Mouse (Mus musculus): Measurements from ENCODE around the gene Npw. TPM values are rescaled to one million over a fixed set of nuclear protein-coding genes. Genes with fewer than 3 reads are reported as not detected.
"Not testable (repeated sequence)": the region's sequence is repeated elsewhere in the genome, so short reads cannot be mapped to it uniquely, and the experiment has no call there.

The Npw gene
- polyA plus RNA-seq, 1 experiment from 2014 or later = not detected

DNA sequence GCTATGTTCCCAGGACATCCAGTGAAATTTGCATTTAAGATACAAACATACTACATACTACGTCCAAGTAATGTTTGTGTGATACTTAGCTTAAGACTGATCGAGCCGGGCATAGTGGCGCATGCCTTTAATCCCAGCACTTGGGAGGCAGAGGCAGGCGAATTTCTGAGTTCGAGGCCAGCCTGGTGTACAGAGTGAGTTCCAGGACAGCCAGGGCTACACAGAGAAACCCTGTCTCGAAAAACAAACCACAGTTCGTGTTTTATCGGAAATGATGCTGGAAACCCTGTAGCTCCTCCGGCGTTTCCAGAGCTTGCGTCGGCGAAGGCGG is 10.9 kb upstream of the Npw start:
- H3K36me3 ChIP-seq; H3K27me3 ChIP-seq (ENCODE audit: low read depth, poor library complexity, severe bottlenecking); H3K9me3 ChIP-seq (replicated peaks); DNase-seq (ENCODE audit: low spot score): not testable (repeated sequence)
- peaks cover 34% of the 10 kb centered on the region for H3K4me1 ChIP-seq
- WGBS = 12% methylated on average over 15 of the region's 15 CpGs
- H3K27ac ChIP-seq (replicated peaks) = peak overlapping the region; percentile 96
- H3K4me3 ChIP-seq = peak overlapping the region; percentile 95

DNA sequence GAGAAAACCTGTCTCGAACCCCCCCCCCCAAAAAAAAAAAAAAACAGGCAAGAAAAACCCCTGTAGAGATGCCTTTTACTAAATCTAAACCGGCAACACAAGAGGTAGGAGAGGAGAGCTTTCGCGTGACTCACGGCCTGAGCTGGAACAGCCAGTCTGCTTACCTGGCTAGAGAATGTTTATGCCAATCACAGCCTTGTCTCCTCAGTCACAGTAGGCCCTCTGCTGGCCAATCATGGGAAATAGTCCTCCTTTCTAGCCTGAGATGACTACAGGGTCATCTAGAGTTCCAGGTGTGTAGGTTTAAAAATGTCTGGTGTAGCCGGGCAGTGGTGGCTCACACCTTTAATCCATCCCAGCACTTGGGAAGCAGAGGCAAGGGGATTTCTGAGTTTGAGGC is 9.2 kb upstream of the Npw start:
- no peak overlapping the region for H3K27ac ChIP-seq (replicated peaks)
- peaks cover 34% of the 10 kb centered on the region for H3K4me1 ChIP-seq
- no peaks in the 10 kb centered on the region for H3K36me3 ChIP-seq
- no peaks in the 10 kb centered on the region for H3K27me3 ChIP-seq (ENCODE audit: low read depth, poor library complexity, severe bottlenecking)
- H3K9me3 ChIP-seq (replicated peaks) = no peaks in the 10 kb centered on the region
- WGBS = 33% methylated on average over 6 of the region's 6 CpGs
- DNase-seq (ENCODE audit: low spot score) = no peak
- no peak overlapping the region for H3K4me3 ChIP-seq

DNA sequence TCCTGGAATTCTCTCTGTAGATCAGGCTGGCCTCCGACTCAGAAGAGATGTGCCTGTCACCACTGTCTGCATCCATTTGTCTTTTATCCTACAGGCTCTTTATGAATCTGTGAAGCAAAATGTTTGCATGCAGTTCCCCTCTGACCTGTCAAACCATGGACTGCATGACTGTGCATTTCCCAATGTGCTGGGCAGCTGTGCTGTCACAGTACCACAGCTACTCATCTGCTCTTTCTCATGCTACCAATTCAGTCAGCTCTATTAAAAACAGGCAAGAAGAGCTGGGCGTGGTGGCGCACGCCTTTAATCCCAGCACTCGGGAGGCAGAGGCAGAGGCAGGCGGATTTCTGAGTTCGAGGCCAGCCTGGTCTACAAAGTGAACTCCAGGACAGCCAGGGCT is 8.8 kb upstream of the Npw start:
- H3K27me3 ChIP-seq (ENCODE audit: low read depth, poor library complexity, severe bottlenecking); H3K4me3 ChIP-seq; H3K9me3 ChIP-seq (replicated peaks); H3K36me3 ChIP-seq; H3K27ac ChIP-seq (replicated peaks); DNase-seq (ENCODE audit: low spot score): not testable (repeated sequence)
- WGBS = 77% methylated on average over 7 of the region's 7 CpGs
- peaks cover 30% of the 10 kb centered on the region for H3K4me1 ChIP-seq

DNA sequence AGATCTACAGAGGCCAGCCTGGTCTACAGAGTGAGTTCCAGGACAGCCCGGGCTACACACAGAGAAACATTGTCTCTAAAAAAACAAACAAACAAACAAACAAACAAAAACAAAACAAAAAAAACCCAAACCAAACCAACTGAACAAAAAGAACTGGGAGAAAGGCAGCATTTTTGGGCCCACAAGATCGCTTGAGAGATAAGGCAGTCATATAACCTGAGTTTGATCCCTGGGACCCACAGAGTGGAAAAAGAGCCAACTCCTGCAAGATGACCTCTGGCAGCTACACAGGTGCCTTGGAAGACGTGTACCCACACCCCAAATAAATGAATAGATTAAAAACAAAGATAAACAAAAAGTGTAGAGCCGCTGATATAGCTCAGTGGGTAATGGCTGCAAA is 3.3 kb downstream of the Npw start:
- H3K9me3 ChIP-seq (replicated peaks) = no peaks in the 10 kb centered on the region
- no peak for DNase-seq (ENCODE audit: low spot score)
- peaks cover 88% of the 10 kb centered on the region for H3K27me3 ChIP-seq (ENCODE audit: low read depth, poor library complexity, severe bottlenecking)
- peaks cover 28% of the 10 kb centered on the region for H3K4me1 ChIP-seq
- WGBS = 79% methylated on average over 4 of the region's 4 CpGs
- H3K27ac ChIP-seq (replicated peaks) = no peak overlapping the region
- no peak overlapping the region for H3K4me3 ChIP-seq
- no peaks in the 10 kb centered on the region for H3K36me3 ChIP-seq

DNA sequence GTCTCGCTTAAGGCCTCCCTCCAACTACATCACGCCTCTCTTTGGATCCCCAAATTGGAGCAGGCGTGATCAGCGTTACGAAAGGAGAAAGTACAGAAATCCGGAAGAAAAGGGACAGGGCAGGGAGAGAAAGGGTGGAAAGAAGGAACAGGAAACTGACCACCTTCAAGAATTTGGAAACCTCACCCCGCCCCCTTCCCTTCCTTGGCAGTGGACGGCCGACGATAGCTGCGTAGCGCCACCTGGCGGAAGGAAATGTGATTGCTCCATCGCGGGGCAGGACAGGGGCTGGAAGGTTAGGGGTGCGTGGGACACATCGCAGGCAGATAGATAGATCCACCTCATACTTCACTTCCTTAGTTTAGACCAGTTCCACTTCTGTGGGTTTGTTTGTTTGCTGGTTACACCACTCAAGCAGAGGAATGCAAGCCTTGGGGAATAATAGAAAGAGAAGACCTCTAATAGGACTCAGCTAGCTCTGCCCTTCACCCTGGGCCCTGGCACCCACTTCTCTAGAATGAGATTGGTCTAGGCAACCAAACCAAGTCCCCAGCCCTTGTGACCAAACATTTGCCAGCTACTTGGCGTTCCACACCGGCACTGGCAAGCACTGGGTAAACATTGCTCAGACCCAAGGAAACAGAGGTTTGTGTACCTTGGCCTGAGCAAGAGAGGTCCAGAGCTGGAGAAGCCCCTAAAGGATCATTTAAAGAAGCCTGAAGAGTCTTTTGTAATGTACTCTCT is 4.1 kb downstream of the Npw start:
- Histone ChIP-seq H3K36me3 (no peaks in the 10 kb centered on the region), H3K9me3 (replicated peaks) (no peaks in the 10 kb centered on the region), H3K4me1 (peaks cover 36% of the 10 kb centered on the region), H3K4me3 (peak overlapping the region; percentile 42), H3K27me3 (ENCODE audit: low read depth, poor library complexity, severe bottlenecking) (peaks cover 88% of the 10 kb centered on the region), H3K27ac (replicated peaks) (0 out of 2 replicates have a peak overlapping the region, but pooled peaks have one; percentile 28)
- WGBS = 6% methylated on average over 19 of the region's 19 CpGs
- DNase-seq (ENCODE audit: low spot score) = peak; percentile 88

DNA sequence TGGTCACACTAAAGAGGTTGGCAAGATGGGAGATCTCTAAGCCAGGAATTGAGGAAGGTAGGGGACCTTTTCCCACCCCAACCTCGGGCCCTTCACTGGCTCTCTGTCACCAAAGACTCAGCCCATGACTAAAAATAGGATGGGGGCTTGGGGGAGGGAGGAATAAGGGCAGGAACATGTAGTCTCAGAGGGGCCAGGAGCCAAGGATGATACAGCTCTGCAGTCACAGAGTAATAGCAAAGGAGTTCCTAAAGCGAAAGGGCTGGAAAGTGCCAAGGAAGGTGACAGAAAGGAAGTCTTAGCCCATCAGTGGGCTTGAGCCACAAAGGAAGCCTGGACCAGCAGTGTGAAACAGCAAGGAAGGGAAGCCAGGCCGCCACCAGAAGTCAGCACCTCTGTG is 6.4 kb downstream of the Npw start:
- DNase-seq (ENCODE audit: low spot score) = no peak
- Histone ChIP-seq H3K27me3 (ENCODE audit: low read depth, poor library complexity, severe bottlenecking) (peaks cover 83% of the 10 kb centered on the region), H3K4me1 (peaks cover 22% of the 10 kb centered on the region), H3K9me3 (replicated peaks) (no peaks in the 10 kb centered on the region), H3K36me3 (no peaks in the 10 kb centered on the region), H3K27ac (replicated peaks) (no peak overlapping the region), H3K4me3 (no peak overlapping the region)
- 80% methylated on average over 3 of the region's 3 CpGs for WGBS

DNA sequence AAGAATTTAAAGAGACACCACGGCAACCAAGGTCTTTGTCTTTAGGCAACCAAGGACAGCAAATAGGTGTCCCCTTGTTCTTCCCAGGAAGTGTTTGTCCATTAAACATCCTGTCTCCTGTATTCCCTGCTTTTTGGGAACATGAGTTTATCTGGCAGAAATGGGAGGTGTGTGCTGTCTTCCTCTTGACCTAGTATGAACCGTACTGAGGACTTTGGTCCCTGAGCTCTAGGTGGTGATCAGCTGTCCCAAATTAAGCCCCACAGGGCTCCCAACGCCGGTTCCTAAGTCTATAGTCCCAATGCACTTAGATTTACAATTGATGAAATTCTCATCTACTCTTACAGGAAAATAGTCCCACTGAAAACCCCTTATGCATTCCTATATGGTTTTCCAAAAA is 7.5 kb downstream of the Npw start:
- peaks cover 22% of the 10 kb centered on the region for H3K4me1 ChIP-seq
- WGBS = 72% methylated on average over 4 of the region's 4 CpGs
- peaks cover 72% of the 10 kb centered on the region for H3K27me3 ChIP-seq (ENCODE audit: low read depth, poor library complexity, severe bottlenecking)
- peak overlapping the region; percentile 77; the same call in 1 of the 2 replicates for H3K4me3 ChIP-seq
- H3K9me3 ChIP-seq (replicated peaks) = no peaks in the 10 kb centered on the region
- no peak for DNase-seq (ENCODE audit: low spot score)
- H3K27ac ChIP-seq (replicated peaks) = no peak overlapping the region
- no peaks in the 10 kb centered on the region for H3K36me3 ChIP-seq

DNA sequence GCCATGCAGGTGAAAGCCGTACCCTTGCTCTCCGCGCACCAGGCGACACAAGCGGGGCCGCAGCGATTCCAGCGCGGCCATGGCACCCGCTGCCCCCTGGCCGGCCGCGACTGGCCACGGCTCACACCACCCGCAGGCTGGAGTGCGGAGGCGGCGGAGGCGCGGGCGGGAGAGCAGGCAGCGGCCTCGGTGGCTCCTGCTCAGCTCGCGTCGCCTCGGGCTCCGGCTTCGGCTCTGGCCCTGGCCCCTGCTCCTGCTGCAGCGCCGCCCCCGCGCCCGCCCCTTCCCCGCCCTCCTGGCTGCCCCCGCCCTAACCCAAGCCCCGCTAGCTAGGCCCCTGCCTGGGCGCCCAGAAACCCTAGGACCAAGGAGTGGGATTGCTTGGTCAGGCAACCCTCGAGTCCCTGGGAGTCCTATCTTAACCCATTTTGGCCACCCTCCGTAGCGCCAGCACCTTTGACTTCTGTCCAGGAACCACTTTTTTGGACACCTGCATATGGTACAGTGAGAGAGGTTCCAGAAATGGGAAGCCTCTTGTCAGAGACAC is 8.1 kb downstream of the Npw start, which contains the start of gene Slc9a3r2:
Gene Slc9a3r2, minus strand, starts transcription at position 258 of the 547 bp plus-strand sequence.
- Histone ChIP-seq H3K27me3 (ENCODE audit: low read depth, poor library complexity, severe bottlenecking) (peaks cover 66% of the 10 kb centered on the region), H3K27ac (replicated peaks) (peak within 1 kb of the TSS; percentile 82)
- under 1% methylated on average over 34 of the region's 41 CpGs for WGBS

DNA sequence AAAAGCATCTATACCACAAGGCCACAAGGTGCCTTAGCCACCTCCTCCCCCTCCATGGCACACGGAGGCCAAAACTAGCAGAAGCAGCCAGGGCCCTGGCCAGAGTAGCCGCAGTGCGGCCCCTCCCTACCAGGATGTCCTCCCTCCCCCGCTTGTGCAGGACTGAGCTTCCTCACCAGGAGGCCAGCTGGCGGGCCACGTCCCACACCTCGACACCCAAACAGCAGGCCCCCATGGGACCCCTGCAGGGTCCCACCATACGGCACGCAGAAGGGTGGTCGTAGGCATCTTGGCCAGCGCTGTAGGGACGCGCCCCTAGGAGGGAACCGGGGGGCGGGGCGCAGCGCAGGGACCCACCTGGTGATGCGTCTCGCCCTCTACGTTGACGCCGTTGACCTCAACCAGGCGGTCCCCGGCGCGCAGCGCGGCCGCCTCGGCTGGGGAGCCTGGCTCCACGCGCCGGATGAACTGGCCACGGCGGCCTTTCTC is 8.6 kb downstream of the Npw start:
- no peaks in the 10 kb centered on the region for H3K9me3 ChIP-seq (replicated peaks)
- H3K4me1 ChIP-seq = peaks cover 29% of the 10 kb centered on the region
- peaks cover 61% of the 10 kb centered on the region for H3K27me3 ChIP-seq (ENCODE audit: low read depth, poor library complexity, severe bottlenecking)
- WGBS = 1% methylated on average over 35 of the region's 35 CpGs
- H3K27ac ChIP-seq (replicated peaks) = peak overlapping the region; percentile 82
- peak overlapping the region; percentile 77 for H3K4me3 ChIP-seq
- DNase-seq (ENCODE audit: low spot score) = no peak
- no peaks in the 10 kb centered on the region for H3K36me3 ChIP-seq

More for the DNA sequence above, 8.1 kb downstream of the Npw start, which contains the start of gene Slc9a3r2:
- H3K36me3 ChIP-seq = no peaks in the 10 kb centered on the region
- DNase-seq (ENCODE audit: low spot score) = peak; percentile 71
- no peaks in the 10 kb centered on the region for H3K9me3 ChIP-seq (replicated peaks)
- peaks cover 24% of the 10 kb centered on the region for H3K4me1 ChIP-seq
- H3K4me3 ChIP-seq = peak within 1 kb of the TSS; percentile 77

DNA sequence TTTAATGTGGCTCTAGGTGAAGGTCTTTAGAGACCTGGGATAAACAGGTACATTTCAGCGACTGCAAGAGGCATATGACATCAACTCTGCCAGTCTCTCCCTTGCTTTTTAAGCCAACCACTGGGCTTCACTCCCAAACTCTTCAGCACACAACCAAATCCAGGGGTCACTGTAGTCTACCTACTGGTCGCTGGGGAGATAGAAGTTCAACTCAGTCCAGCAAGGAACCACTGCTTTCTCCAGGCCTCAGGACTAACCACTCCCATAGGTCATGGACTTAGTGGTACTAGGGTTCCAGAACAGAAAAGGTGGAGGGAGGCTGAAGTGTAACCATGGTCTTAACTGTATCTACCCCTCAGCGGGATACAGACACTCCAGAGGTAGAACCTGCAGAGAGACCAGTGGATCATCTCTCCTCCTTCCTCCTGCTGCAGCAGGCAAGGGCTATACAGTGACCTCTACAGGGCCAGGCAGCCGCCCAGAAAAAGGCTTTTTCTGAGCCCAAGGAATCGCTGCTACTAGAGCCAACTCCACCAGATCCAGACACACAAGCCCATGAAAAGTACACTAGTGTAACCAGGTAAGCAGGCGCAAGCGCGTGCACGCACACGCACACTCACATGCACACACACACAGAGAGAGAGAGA is 9.4 kb downstream of the Npw start:
- Histone ChIP-seq H3K27ac (replicated peaks) (no peak overlapping the region), H3K4me3 (peak overlapping the region; percentile 77), H3K4me1 (peaks cover 36% of the 10 kb centered on the region), H3K36me3 (no peaks in the 10 kb centered on the region), H3K27me3 (ENCODE audit: low read depth, poor library complexity, severe bottlenecking) (peaks cover 56% of the 10 kb centered on the region), H3K9me3 (replicated peaks) (no peaks in the 10 kb centered on the region)
- 72% methylated on average over 10 of the region's 10 CpGs for WGBS
- no peak for DNase-seq (ENCODE audit: low spot score)

DNA sequence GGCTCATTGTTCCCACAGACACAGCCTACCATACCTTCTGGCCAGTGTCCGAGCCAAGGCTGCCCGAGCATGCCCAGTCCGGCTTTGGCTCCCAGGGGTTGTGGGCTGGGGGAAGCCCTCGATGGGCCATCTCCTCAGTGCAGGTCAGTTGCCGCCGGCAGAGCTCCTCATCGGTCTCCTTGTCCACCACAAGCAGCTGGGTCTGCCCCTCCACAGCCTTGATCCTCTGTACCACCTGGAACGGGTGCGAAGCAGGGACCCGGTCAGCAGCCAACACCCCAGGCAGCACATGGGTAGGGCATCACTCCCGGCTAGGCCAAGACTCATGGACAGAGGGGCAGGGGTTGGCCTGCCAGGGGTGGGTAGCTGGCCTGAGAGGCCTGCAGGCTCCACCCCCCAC is 10.8 kb downstream of the Npw start:
- peak overlapping the region; percentile 26; the same call in 1 of the 2 replicates for H3K4me3 ChIP-seq

DNA sequence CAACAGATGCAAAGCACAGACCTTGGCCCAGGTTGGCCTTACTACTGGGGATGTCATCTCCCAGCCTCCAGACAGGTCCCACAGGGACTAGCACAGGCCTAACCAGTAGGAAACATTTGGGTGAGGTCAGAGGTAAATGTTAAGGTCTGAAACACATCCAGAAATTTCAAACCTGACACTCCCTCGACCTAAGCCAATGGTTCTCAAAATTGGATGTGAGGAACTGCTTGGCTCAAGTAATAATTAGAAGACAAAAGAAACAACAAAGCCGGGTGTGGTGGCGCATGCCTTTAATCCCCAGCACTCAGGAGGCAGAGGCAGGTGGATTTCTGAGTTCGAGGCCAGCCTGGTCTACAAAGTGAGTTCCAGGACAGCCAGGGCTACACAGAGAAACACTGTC is 11.9 kb downstream of the Npw start:
- Histone ChIP-seq H3K4me3 (no peak overlapping the region), H3K27ac (replicated peaks) (0 out of 2 replicates have a peak overlapping the region, but pooled peaks have one; percentile 72), H3K27me3 (ENCODE audit: low read depth, poor library complexity, severe bottlenecking) (peaks cover 40% of the 10 kb centered on the region), H3K36me3 (no peaks in the 10 kb centered on the region), H3K4me1 (peaks cover 46% of the 10 kb centered on the region), H3K9me3 (replicated peaks) (no peaks in the 10 kb centered on the region)
- no peak for DNase-seq (ENCODE audit: low spot score)
- WGBS = 87% methylated on average over 4 of the region's 4 CpGs

More for the DNA sequence above, 10.8 kb downstream of the Npw start:
- 86% methylated on average over 11 of the region's 11 CpGs for WGBS
- 0 out of 2 replicates have a peak overlapping the region, but pooled peaks have one; percentile 14 for H3K27ac ChIP-seq (replicated peaks)
- peaks cover 49% of the 10 kb centered on the region for H3K27me3 ChIP-seq (ENCODE audit: low read depth, poor library complexity, severe bottlenecking)
- H3K36me3 ChIP-seq = no peaks in the 10 kb centered on the region
- DNase-seq (ENCODE audit: low spot score) = no peak
- H3K4me1 ChIP-seq = peaks cover 46% of the 10 kb centered on the region
- H3K9me3 ChIP-seq (replicated peaks) = no peaks in the 10 kb centered on the region

All from midbrain, embryonic 10.5 days (tissue).